Mouse (Mus musculus) spleen, adult 2 months (tissue): ENCODE data around the gene Aqp9.

Experiments
- CTCF ChIP-seq: fragments of 200-500 bp; IDR thresholded peaks from 2 replicates; pipeline ENCODE4 v1.5.1; 2011; ENCODE audit warnings: mild to moderate bottlenecking, inconsistent platforms; ENCODE audit not compliant: insufficient read depth, insufficient read length, insufficient replicate concordance; ENCODE audit errors: extremely low read depth
- POLR2A ChIP-seq: fragments of 200-500 bp; IDR thresholded peaks from 2 replicates; pipeline ENCODE4 v1.6.1; 2011; ENCODE audit warnings: low read depth, low read length, inconsistent platforms

GRCm38 (mm10) chr9:71155399-71156005, 13.0 kb downstream of the Aqp9 start:
- no peak for TF ChIP-seq POLR2A
- TF ChIP-seq CTCF, result no peak
